Mouse (Mus musculus) urinary bladder, postnatal 14 days (tissue): ENCODE data around the gene Atp5f1.
"Not testable (repeated sequence)": the region's sequence is repeated elsewhere in the genome, so short reads cannot be mapped to it uniquely, and the experiment has no call there.

Source experiments
- DNase-seq: peaks from one replicate; pipeline ENCODE4 v3.0.0; 2021; ENCODE audit warnings: low spot score

The Atp5f1 gene

DNA sequence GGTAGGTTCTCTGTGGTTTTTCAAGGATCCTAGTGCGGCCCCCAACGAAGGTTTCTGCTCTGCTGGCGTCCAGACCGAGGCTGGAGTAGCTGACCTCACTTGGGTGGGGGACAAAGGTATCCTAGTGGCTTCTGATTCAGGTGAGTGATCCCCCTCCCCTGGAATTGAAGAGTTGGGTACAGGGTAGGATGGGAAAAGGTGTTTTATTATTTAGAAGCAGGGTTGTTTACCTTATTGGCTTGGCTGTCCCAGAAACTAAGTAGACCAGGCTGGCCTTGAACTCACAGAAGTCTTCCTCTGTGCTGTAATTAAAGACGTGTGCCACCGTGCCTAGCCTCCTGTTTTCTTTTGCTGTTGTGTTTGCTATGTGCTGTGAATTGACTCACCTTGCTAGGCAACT lies at the start of gene Atp5f1:
TSS of gene Atp5f1 (minus strand) at position 101 of the 400 bp plus-strand sequence.
- no peak for DNase-seq

- not testable (repeated sequence) for DNase-seq
Observed at GRCm38 (mm10) chr3:106003360-106003759, 43.5 kb upstream of the Atp5f1 start.

DNA sequence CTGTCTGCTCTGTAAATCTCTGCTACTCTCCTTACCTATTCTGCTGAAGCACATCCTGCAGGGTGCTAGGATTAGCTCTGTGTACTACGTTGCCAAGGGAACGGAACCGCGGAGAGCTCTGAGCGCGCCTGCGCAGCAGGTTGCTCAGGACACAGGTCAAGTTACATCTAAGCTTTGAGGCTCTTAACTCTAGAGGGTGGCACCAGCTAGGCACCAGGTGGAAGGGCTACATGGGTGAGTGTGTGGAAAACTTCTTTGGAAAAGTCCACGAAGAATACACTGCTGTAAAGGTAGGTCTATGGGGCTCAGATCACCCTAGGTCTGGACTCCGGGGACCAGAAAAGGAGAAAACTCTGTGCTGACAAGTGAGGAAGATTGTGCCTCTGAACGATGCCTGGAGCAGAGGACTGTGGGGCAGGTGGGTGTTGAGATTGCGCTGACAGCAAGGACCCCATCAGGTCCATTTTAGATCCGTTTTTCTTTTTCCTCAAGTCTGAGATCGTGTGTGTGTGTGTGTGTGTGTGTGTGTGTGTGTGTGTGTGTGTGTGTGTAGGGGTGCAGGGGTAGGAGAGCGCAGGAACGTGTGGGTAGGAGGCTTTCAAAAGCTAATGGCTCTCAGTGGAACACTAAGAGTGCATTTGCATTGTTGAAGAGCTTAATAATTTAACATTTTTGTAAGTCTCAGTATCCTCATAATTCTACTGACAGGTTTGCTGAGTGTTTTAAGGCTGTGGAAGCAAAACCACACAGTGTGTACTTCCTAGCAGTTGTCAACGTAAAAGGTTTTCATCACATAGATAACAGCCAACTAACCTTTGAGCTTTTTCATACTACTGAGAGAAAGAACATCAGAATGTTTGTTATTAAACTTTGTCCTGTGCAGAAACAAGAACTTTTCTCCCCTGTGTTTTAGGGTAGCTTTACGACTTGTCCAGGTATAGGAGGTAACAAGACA lies 41.8 kb upstream of the Atp5f1 start:
- DNase-seq: no peak

- no peak for DNase-seq
Observed at GRCm38 (mm10) chr3:106000707-106001375, 40.9 kb upstream of the Atp5f1 start.

DNA sequence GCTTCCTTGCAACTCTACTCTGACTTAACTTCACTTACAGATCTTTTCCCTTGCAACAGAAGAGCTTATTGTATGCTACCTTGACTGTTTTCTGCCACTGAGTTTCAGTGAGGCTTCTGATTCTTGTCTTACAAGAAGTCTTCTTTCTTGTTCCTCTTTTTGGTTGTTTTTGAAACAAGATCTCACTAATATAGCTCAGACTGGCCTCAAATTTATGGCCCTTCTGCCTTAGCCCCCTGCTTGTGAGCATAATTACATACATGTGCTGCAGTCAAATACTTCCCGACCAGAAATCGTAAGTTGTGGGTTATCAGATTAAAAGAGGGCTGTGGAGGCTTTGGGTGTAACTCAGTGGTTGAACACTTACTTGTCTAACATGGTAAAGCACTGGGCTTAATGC lies 34.8 kb upstream of the Atp5f1 start:
- no peak for DNase-seq

DNA sequence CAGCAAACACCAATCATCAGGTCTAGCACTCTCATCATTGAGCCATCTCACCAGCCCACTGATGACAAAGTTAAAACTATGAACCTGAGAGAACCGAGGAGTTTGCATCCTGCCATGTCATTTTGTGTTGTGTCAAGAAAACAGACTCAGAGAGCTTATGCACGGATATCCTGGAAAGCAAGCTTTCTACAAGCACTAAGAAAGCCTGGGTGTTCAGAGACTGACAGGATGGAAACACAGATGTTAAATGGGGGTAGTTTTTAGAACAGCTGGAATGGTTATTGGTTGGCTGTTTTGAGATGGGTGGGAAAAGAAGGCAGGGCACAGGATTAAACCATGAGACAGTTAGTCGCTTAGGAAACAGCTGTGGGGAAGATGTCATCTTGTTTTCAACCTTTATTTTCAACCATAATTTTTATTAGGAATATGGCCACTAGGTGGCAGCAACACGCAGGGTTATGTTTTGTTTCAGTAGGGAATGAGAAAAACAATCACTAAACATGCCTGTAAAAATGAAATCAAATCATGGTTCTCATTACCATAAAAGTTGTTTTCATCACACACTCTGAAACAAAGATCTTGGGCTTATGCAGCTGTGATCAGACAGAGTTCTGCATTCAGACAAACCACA lies 31.9 kb upstream of the Atp5f1 start:
- peak; percentile 51 for DNase-seq

GRCm38 (mm10) chr3:105989611-105990010 lies 29.7 kb upstream of the Atp5f1 start:
- not testable (repeated sequence) for DNase-seq

DNA sequence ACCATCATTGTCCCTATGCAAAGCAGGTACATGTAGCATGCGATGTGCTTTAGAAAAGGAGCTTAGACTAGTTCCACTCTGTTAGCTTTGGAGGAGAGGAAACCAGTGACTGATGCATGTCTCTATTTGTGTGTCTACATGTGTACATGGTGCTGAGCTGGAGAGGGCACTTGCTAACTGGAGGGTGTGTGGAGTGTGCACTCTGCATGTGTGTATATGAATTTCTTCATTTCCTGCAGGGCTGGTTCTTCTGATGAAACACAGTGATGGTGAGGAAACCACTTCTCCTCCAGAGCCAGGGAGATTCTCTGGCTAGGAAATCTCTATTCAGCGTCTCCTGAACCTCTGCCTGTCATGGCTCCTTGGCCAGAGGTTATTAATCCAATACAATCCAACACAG lies 14.3 kb upstream of the Atp5f1 start:
- no peak for DNase-seq

- no peak for DNase-seq
Observed at GRCm38 (mm10) chr3:105973411-105973810, 13.5 kb upstream of the Atp5f1 start, which contains the start of gene Ovgp1. Gene Ovgp1, plus strand, starts transcription at chr3:105973711.

GRCm38 (mm10) chr3:105971831-105972446 lies 12.0 kb upstream of the Atp5f1 start:
- no peak for DNase-seq

DNA sequence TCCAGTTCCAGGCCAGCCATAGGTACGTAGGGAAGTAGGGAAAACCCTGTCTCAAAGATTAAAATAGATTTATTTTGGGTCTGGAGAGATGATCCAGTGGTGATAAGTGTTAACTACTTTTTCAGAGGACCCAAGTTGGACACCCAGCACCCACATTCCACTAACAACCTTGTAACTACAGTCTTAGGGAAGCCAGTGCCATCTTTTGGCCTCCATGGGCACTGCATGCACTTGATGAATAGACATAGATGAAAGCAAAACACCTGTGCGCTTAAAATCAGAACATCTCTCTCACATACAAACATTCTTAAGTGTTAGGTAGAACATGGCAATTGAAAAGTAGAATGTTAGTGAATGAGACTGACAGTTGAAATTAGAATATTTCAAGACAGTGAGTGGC lies 801 bp upstream of the Atp5f1 start:
- DNase-seq: no peak

- no peak for DNase-seq
Observed at GRCm38 (mm10) chr3:105959585-105959984, 314 bp downstream of the Atp5f1 start.

GRCm38 (mm10) chr3:105958974-105959580 lies 822 bp downstream of the Atp5f1 start, which contains the start of gene Wdr77:
Gene Wdr77, plus strand, starts transcription at chr3:105959369.
- DNase-seq: peak; percentile 95

- no peak for DNase-seq
Observed at GRCm38 (mm10) chr3:105958204-105958603, 1.7 kb downstream of the Atp5f1 start.

- DNase-seq: no peak
Observed at GRCm38 (mm10) chr3:105957235-105957634, 2.7 kb downstream of the Atp5f1 start.

GRCm38 (mm10) chr3:105951348-105951747 lies 8.6 kb downstream of the Atp5f1 start:
- no peak for DNase-seq

- no peak for DNase-seq
Observed at GRCm38 (mm10) chr3:105936111-105936510, 23.8 kb downstream of the Atp5f1 start.

GRCm38 (mm10) chr3:105935033-105935432 lies 24.9 kb downstream of the Atp5f1 start:
- DNase-seq: peak; percentile 52

DNA sequence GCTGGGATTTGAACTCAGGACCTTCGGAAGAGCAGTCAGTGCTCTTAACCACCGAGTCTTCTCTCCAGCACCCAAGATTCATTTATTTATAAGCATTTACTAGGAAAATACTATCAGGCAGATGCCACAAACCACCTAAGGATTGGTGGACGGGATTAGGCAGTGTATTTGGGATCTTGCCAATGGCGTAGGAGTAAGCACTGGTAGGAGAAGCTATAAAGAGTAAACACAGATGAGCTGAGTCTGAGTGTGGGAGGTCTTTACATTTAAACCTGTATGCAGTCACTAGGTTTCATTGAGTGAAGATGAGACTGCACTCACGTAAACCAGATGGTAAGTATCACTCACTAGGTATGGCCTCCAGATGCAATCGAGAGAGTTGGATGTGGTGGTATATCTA lies 26.0 kb downstream of the Atp5f1 start:
- DNase-seq: no peak

- no peak for DNase-seq
Observed at GRCm38 (mm10) chr3:105932240-105933071, 27.4 kb downstream of the Atp5f1 start, which contains the start of gene I830077J02Rik. Gene I830077J02Rik, minus strand, starts transcription at chr3:105932664.

GRCm38 (mm10) chr3:105931095-105931494 lies 28.8 kb downstream of the Atp5f1 start:
- DNase-seq: no peak
